Mouse (Mus musculus) T-helper 2 cell (primary cell): ENCODE results near the gene Ppa2.

ENCODE experiments used
- in situ Hi-C: fragments of 300-600 bp; cut with MboI, MseI; formaldehyde crosslinking; loops from one replicate; pipeline ENCODE4 v1.15.1; 2025; ENCODE audit warnings: high pct_unique_total_duplicates

Ppa2 gene

DNA sequence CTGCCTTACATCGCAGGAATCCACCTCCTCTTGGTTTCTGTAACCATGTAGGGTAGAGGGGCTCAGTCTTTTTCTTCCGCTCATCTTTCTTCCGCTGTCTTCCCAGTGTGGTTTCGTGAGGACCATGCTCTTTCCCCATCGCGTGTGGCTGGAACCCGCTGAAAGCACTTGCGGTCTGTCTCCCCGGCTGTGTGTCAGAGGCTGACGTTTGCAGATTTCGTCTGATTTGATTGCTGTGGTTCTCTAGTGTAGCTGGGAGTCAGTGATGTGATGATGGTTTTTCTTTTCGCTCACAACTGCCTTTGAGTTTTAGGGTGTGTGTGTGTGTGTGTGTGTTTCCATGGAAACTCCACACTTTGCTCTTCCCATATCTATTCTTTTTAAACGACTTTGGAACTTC is 18.6 kb downstream of the Ppa2 start:
- in situ Hi-C loops, result no loop called here

DNA sequence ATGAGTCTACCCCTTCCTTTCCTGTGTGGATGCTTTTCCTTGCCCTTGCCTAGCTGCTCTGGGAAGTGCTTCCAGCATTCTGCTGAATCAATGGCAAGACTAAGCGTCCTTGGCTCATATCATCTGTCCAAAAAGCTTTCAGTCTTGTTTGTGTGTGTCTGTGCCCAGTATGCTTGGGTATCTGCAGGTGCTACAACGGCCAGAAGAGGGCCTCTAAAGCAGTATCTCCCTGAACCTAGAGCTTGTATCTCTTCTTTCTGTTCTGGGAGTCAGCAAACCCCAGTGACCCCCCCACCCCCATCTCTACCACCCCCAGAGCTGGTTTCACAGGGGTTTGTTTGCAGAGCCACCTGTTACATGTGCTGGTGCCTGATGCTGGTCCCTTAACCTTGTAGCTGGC is 19.5 kb downstream of the Ppa2 start:
- in situ Hi-C loops, result no loop called here

DNA sequence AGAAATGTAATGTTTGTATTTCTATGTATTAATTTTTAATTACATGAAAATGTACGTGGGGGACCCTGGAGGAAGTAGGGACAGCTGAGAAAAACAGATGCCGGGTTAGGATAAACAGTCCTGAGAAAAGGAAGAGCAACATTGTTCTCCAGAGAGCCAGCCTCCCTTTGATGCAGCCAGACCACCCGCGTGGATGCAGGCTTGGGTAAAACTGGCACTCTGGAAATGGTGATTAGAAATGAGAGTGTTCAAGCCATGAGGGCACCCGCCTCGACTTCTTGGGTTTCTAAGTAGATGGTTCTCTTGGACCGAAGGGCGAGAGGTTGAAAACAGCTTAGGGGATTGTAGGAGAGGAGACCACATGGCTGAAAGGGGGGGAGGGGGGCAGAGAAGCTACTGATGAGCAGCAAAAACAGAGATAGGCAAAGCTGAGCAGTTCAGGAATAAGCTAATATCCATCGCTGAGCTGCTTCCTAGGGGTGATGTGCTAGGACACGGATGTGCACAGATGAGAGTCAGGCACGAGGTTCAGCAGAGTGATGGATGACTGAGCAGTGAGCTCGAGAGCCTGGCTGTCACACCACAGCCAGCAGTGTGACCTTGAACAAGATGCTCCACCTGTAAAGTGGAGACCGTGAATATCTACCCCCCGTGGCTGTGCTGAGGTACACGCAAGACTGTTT is 21.4 kb downstream of the Ppa2 start:
- in situ Hi-C loops, result loop anchor here (5.0 to 10.0 kb wide), 3 partner anchors 101 to 293 kb away; partner anchors contain the start of gene Tet2

DNA sequence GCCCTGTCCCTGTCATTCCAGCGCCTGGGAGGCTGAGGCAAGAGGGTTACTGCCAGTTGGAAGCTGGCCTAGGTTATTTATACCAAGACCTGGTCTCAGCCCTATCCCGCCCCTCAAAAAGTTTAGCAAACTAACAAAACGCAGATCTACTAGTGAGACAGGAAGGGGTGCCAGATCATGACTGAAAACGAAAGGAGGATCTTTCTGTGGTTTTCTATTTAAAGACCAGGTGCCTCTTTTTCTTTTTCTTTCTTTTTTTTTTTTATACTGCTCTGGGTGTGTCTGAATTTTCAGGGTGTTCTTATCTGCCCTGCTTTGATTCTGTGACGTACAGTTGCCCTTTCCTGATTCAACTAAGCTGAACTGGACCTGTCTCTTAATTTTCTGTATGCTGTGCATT is 22.4 kb downstream of the Ppa2 start:
- in situ Hi-C loops, result loop anchor here (5.0 to 10.0 kb wide), 3 partner anchors 100 to 293 kb away; partner anchors contain the start of gene Tet2

DNA sequence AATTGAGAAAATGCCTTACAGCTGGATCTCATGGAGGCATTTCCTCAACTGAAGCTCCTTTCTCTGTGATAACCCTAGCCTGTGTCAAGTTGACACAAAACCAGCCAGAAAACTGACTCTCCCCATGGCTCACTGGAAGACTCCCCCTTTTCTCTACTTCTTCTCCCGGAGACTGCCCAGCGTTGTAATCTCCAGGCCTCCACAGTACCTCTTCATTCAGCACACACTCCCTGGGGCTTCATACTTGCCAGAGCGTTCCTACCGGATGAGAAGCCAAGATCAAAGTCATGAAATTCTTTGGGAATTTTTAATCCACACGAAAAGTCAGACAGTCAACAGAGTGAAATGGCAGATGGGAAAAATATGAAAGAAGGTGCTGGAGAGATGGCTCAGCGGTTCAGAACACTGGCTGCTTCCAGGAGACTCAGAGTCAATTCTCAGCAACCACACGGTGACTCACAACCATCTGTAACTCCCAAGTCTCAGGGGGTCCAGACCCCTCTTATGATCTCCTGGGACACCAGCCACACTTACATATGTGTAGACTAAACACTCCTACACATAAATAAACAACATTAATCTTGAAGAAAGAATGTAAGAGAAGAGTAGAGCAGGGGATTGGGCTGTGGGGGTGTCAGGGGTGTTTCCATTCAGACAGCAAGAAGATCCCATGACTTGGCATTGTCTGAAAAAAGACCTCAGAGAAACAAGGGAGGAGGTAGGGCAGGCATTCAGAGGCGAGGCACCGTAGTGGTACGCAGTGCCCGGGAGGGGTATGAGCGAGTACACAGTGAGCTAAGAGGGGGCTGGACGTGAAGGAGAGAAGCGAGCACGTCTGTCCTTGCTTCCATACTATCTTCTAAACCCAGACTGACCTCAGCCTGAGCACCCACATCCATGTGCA is 23.6 kb downstream of the Ppa2 start:
- in situ Hi-C loops, result loop anchor here (5.0 to 10.0 kb wide), 3 partner anchors 99 to 291 kb away; partner anchors contain the start of gene Tet2

DNA sequence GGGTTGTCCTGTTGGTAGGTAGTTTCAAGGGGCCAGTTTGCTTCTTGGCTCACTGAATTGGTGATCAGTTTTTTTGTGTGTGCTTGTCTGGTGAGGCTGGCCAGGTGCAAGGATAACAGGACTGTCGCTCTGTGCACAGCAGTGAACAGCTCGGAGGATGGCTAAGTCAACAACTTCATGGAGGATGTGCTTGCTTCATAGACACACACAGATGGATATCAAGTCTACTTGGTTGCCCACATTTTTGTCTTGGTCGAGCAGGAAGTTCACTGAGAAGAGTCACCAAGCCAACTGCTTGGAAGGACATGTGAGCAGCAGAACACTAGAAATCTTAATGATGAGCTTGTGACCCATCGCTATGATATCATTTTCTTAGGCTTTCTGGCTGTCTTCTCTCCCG is 24.8 kb downstream of the Ppa2 start:
- in situ Hi-C loops, result loop anchor here (5.0 to 10.0 kb wide), 3 partner anchors 98 to 290 kb away; partner anchors contain the start of gene Tet2

DNA sequence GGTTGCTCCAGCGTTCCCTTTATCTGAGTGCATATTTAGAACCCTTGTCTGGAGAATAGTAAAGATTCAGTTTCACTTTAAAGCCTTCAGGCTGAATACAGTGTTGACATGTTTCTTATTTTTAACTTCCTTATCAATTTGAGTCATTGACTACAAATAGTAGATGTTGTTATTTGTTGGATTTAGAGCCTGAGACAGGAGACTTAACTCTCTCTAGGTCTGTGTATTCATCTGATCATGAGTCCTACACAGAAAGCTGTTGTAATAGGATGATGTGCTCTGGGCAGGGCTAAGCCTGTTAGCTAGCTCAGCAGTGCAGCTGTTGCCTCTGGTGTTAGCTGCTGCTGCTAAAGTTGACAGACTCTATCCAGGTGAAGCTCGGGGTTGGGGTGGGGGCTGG is 25.3 kb downstream of the Ppa2 start:
- in situ Hi-C loops, result loop anchor here (10.0 kb wide), 2 partner anchors 210 to 290 kb away; partner anchors contain the start of gene Tet2

DNA sequence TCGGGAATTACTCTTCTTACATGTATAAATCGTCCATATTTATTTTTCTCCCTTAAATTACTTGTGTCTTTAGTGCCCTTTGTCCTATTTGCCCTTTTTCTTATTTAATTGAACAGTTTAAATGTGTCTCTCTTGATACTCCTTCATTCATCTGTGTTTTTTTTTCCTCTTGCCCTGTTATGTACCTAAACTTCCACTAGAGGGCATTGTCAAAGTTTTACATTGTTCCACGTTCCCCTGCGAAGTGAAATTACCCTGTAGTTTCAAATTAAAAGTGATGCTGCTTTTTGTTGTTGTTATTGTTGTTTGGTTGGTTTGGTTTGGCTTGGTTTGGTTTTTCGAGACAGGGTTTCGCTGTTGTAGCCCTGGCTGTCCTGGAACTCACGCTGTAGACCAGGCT is 26.5 kb downstream of the Ppa2 start:
- in situ Hi-C loops, result loop anchor here (10.0 kb wide), 2 partner anchors 208 to 288 kb away; partner anchors contain the start of gene Tet2

DNA sequence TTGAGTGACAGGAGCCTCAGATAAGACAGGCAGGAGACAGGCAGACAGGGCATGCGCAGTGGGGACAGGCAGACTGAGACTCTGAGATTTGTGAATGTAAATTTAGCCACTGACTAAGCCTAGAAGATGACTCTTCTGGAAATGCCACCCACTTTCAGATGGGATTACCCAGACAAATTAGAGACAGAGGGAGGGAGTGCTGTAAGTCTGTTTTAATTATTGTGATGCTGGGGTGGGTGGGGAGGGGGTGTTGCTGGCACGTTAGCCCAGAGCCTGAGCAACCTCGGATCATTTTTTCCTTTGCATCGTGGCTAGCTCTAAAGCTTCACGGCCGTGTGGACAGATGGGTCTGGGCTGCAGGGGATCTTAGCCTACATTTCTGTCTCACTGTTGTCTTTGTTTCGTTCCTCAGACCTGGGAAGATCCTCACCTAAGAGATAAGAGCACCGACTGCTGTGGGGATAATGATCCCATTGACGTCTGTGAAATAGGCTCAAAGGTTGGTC is 29.0 kb downstream of the Ppa2 start:
- in situ Hi-C loops, result loop anchor here (10.0 kb wide), 2 partner anchors 206 to 286 kb away; partner anchors contain the start of gene Tet2

DNA sequence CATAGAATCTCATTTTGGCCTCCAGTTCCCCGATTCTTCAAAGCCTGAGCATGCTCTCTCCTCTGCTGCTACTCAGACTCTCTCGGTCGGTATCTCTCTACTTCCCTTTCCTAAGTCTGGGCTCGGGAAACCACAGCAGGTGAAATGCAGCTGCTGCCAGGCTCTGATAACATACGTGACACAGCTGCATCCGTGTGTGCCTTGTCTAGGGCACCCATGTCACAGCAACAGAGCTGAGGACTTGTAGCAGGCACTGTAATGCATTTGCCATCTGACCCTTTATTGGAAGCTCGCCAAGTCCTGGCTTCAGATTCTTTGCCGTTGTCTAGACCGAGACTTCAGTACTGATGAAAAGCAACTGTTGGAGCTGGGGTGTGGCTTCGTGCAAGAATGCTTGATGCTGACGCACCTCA is 29.5 kb downstream of the Ppa2 start:
- in situ Hi-C loops, result loop anchor here (10.0 kb wide), 2 partner anchors 205 to 285 kb away; partner anchors contain the start of gene Tet2

DNA sequence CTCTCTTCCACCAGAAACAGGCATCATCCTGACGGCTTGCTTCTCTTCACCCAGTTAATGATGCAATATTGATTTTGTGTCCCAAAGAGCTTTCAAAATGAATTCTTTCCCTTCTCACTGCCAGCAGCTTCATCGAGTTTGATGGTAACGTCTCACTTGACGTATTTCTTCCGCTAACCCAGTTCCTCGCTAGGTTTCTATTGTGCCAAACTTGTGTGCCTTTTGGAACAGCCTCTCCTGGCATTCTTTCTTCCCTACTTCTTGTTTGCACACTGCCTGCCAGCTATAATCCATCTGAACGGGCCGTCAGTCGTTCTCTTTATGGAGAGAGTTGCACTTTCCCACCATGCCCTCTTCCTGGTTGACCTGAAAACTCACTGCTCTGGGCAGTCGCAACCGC is 31.2 kb downstream of the Ppa2 start:
- in situ Hi-C loops, result no loop called here

DNA sequence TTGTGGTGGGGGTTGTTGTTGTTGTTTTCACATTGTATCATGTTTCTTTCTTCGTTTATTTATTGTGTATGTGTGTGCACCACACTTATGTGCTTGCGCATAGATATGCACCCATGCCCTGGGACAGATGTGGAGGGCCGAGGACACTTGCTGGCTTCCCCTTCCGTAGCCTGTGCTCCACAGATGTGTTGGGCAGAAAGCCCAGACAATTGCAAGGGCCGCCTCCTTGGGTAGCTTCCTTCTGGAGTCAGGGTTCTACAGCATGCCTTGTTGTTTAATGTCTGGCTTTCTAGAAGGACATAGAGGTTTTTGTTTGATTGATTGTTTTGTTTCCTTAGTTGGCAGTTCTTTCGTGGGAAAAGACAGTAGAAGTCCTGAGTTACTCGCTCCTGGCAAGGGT is 37.6 kb downstream of the Ppa2 start:
- in situ Hi-C loops, result no loop called here

DNA sequence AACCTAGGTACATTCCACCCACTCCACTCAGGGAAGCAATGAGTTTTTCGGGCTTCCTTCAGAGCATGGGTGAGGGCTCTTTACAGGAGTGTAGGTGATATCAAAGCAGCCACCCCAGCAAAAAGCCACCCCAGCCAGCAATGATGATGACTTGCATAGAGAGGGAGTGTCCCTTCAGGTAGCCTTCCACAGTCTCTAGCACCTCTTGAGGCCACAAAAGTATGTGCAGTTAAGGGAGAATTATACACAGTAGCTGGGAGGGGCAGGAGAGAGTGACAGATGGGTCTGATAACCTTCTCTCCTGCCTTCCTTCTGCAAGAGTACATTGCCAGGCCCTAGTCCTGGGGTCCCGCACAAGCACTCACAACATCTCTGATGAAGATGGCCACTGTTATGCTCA is 38.9 kb downstream of the Ppa2 start:
- in situ Hi-C loops, result no loop called here

DNA sequence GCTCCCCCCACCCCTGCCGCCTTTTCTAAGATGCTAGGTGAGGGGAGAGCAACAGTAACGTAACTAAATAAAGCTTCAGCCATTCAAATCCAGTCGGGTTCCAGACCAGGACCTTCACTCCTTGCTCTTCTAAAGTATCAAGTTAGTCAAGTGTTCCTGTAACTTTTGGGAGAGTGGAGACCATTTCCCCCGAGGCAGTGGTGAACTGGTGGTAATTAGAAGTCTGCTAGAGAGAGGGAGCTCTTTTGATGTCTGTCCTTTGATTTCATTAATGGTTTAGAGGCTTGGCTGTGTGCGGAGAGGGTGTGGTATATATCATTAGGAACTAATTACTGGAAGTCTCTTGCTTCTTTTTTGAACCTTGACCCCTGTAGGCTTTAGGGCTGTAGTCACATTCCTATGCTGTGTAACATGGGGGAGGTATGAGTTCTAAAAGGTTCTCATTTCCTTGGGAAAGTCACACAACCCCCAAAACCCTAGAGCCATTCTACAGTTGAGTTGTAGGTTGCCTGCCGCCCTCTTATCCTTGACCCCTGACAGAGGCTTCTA is 47.6 kb downstream of the Ppa2 start:
- in situ Hi-C loops, result no loop called here

DNA sequence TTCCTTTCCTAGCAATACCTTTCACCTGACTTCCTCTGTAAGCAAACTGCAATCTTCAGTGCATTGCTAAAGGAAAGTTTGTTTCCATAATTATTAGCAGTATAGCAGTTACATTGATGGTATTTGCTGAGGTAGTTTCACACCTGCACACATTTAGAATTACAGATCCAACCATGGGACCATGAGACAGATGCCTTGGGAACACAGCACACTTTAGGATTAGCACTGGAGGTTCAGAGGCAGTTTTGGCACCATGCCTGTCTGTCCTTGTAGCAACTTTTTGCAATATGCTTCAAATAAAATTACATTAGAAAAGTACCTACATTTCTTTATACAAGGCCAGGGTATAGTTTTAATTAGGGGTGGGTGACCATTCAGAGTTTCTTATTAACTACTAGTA is 48.1 kb downstream of the Ppa2 start:
- in situ Hi-C loops, result no loop called here

DNA sequence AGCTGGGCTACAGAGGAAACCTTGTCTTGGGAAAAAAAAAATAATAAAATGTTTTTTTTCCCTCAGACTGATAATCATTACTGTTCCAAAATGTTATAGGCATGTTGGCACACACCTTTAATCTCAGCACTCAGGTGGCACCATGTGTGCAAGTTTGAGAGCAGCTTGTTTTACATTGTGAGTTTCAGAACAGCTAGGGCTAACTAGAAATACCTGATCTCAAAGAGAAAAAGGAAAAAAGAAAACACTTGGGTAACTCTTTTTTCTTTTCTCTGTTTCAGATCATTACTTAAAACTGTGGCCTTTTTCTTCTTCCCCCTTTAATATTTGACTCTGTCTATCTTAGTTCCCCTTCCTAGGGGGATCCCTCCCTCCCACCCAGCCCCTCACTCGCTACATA is 51.5 kb downstream of the Ppa2 start:
- in situ Hi-C loops, result no loop called here

DNA sequence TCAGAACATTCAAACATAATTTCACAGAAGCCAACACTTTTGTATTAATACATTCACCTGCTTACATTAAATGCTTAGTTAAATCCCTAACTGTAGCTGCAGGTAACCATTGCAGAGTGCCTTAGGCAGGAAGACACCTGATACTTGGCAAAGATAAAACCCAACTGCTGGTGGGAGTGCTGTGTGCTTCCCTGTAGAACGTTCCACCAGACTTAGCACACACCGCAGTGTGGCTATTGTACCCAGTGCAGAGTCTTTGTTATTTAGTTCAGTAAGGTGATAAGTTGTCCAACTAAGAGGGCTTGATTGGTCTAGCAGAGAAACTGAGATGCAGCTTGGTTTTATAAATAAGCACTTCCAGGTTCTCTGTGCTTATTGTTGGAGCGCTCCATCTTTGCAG is 54.2 kb downstream of the Ppa2 start:
- in situ Hi-C loops, result no loop called here

DNA sequence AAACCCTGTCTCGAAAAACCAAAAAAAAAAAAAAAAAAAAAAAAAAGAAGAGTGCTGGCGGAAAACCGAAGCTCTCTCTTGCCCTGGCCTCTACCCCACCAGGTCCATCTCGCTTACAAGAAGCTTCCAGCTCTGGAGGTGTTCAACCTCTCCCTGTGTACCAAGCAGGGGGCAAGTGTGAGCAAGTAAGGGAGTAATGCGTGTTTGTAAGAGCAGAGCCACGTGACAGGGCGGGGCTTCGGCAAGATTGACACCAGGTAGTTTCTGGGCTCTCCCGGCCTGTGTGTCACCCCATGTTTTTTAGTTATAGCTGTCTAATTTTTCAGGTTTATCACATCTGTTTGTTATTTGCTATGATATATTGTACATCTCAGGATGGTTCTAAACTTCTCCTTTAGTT is 56.2 kb downstream of the Ppa2 start:
- in situ Hi-C loops, result no loop called here

DNA sequence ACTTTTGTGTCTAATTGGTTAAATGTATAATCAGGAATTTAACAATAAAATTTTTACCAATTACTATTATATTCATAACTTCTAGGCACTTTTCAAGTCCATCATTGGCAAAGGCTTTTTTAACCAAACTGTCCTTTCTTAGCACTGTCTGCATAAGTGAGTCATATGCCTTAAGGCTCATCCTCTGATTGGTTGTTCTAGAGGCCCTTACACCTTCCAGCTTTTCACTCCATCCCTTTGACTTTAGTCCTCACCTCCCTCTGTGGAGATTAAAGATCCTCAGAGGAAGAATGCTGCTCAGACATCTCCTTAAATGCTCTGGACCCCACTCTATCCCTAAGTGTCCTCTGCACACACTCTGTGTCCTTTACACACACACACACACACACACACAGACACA is 68.3 kb downstream of the Ppa2 start:
- in situ Hi-C loops, result no loop called here

DNA sequence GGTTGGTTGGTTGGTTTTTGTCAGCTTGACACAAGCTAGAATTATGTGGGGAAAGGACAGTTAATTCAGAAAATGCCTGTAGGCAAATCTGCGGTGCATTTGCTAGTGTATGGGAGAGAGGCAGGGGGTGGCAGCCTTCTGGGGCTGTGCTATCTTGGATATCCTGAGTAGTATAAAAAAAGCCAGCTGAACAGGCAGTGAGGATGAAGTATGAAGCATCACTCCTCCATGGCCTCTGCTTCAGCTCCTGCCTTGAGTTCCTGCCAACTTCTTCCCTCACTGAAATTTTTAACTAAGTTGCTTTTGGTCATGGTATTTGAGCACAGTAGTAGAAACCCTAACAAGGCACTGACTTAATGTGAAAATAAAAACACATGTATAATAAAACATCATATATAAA is 70.1 kb downstream of the Ppa2 start:
- in situ Hi-C loops, result no loop called here

DNA sequence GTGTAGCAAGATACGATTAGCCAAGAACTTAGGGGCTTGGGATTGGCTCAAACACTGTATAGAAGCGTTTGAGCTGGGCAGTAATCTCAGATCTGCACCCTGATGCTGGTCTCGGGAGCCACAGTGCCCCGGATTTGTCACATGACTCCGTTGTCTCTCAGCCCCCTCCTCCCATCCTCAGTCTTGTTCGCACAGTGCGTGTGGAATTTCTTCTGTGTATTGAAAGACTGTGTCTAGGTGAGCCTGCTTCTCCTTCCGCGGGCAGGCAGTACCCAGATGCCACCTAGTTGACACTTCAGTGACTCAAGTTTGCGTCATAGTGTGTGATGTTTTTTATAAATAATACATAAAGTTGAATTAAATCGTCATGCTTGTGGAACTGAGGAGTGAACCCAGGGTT is 71.6 kb downstream of the Ppa2 start:
- in situ Hi-C loops, result no loop called here

DNA sequence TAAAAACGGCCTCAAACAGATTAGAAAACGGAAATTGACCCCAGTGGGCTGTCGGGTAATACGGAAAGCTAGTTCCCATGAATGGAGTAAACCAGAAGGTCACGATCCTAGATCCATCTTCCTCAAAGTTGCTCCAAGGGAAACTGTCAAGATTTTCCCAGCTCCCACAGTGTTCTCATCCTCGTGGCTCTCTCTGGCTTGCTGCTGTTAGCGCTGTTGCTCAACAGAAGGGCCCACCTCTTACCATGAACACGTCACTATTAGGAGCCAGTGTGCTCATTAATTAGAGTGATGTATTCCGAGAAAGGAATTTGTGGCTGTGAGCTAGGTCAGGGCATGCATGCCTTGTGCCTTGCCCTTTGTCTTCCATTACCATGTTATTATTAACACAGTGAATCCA is 72.2 kb downstream of the Ppa2 start:
- in situ Hi-C loops, result no loop called here
